Mouse (Mus musculus) stomach, postnatal 0 days (tissue): Measurements from ENCODE around the gene Cend1. TPM values are rescaled to one million over a fixed set of nuclear protein-coding genes. Genes with fewer than 3 reads are reported as not detected.

Experiments used
- ATAC-seq: fragments of 200-750 bp; cut with Nextera tagmentation; 2 replicates; pipeline ENCODE4 v1.8.0; 2017; ENCODE audit not compliant: low FRiP score, low TSS enrichment
- DNase-seq: peaks from one replicate; pipeline ENCODE4 v3.0.0-alpha.2; 2016; ENCODE audit warnings: low spot score
- H3K27ac ChIP-seq: fragments of 300-500 bp; sonication (generic); replicated peaks from 2 replicates; pipeline ENCODE4 v1.5.1; 2014; ENCODE audit warnings: mild to moderate bottlenecking, control low read depth
- H3K27me3 ChIP-seq: fragments of 300-500 bp; sonication (generic); 2 replicates; pipeline ENCODE4 v1.6.1; 2014; ENCODE audit warnings: low read length; ENCODE audit not compliant: control insufficient read depth, insufficient read depth
- H3K36me3 ChIP-seq: fragments of 300-500 bp; sonication (generic); 2 replicates; pipeline ENCODE4 v1.6.1; 2014; ENCODE audit warnings: low read length, mixed read lengths; ENCODE audit not compliant: control insufficient read depth, insufficient read depth
- H3K4me1 ChIP-seq: fragments of 300-500 bp; sonication (generic); replicated peaks from 2 replicates; pipeline ENCODE4 v1.6.1; 2014; ENCODE audit warnings: antibody characterized with exemption; ENCODE audit not compliant: control insufficient read depth, insufficient read depth
- H3K4me2 ChIP-seq: fragments of 300-500 bp; sonication (generic); replicated peaks from 2 replicates; pipeline ENCODE4 v1.6.1; 2014; ENCODE audit warnings: low read depth, mild to moderate bottlenecking, control low read depth, moderate library complexity
- H3K4me3 ChIP-seq: fragments of 300-500 bp; sonication (generic); 2 replicates; pipeline ENCODE4 v1.5.1; 2014; ENCODE audit warnings: low read depth, low read length, control low read depth
- H3K9ac ChIP-seq: fragments of 300-500 bp; sonication (generic); 2 replicates; pipeline ENCODE4 v1.6.1; 2014; ENCODE audit warnings: mild to moderate bottlenecking, low read length, control low read depth, mixed read lengths
- H3K9me3 ChIP-seq: fragments of 300-500 bp; sonication (generic); 2 replicates; pipeline ENCODE4 v1.6.1; 2016; ENCODE audit warnings: low read length; ENCODE audit not compliant: control insufficient read depth
- CTCF ChIP-seq: IDR thresholded peaks from 2 replicates; pipeline ENCODE4 v1.5.1; 2016; ENCODE audit warnings: antibody characterized with exemption, low read depth, mild to moderate bottlenecking, moderate library complexity
- EP300 ChIP-seq: optimal IDR thresholded peaks from 2 replicates; pipeline ENCODE3; 2016; ENCODE audit warnings: antibody characterized with exemption
- WGBS: fragments of 180-500 bp; shearing (Covaris S2); extraction: QIAGEN DNeasy Blood & Tissue Kit; methylation state at CpG from one replicate; pipeline ENCODE4 v1.1.7; 2014; 5-methylcytosine and 5-hydroxymethylcytosine counted together
- polyA plus RNA-seq: library from polyadenylated mRNA; unstranded; fragments of >200 nt; fragmentation: Nextera tagmentation; extraction: Ambion mirVana; gene quantifications from 2 replicates; pipeline ENCODE4 v1.2.1, GENCODE M21; 2015

The Cend1 gene
- polyA plus RNA-seq, 1 experiment from 2014 or later = 2.0 TPM

DNA sequence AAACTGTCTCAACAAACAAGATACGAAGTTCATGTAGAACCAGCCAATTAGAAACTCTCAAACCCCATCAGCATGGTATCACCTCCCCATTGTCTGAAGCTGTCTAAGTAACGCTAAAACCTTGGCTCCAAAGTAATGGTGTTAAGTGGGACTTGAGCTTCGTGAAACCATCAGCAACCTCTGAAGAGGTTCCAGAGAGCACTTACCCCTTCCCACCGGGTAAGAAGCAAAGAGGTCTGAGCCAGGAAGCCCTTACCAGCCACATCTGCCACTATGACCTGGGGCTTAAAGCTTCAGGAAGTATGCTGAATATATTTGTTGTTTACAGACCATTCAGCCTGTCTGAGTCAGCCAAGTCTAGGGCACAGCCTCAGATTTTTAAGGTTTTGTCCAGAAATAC lies 23.8 kb downstream of the Cend1 start:
- DNase-seq = no peak
- H3K4me1 ChIP-seq = no peaks in the 10 kb centered on the region
- ATAC-seq = no peak
- 78% methylated on average over 4 of the region's 4 CpGs for whole genome bisulfite sequencing
- H3K27ac ChIP-seq = no peak overlapping the region
- no peak overlapping the region for H3K4me3 ChIP-seq
- H3K4me2 ChIP-seq = no peak overlapping the region
- H3K9me3 ChIP-seq = no peaks in the 10 kb centered on the region
- peaks cover 13% of the 10 kb centered on the region; the same call in 1 of the 2 replicates for H3K36me3 ChIP-seq
- H3K9ac ChIP-seq = no peak overlapping the region
- no peaks in the 10 kb centered on the region for H3K27me3 ChIP-seq
- TF ChIP-seq CTCF (no peak), EP300 (no peak)

DNA sequence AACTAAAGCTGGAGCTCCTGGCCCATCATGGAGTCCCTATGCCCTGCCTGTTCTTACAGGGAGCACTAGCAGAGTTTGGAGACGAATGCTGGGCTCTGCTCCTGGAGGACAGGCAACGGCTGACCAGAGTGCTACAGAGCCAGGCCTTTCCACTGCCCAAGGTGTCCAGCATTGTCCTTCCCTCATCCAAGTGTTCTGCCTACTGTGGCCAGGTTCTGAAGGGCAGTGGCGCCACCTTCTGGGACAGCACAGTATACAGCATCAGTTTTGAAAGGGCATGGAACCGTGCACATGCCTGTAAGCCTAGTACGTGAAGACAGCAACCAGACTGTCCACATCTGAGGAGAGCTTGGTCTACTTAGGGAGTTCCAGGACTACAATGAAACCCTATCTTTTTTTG lies 26.0 kb downstream of the Cend1 start:
- Histone ChIP-seq H3K4me2 (no peak overlapping the region), H3K27me3 (no peaks in the 10 kb centered on the region), H3K27ac (no peak overlapping the region), H3K4me3 (no peak overlapping the region), H3K9ac (no peak overlapping the region), H3K4me1 (no peaks in the 10 kb centered on the region), H3K36me3 (peaks cover 23% of the 10 kb centered on the region; the same call in 1 of the 2 replicates), H3K9me3 (no peaks in the 10 kb centered on the region)
- peak; percentile 93 for TF ChIP-seq CTCF
- TF ChIP-seq EP300 = no peak
- DNase-seq (peak; percentile 78), ATAC-seq (peak; percentile 70)
- 41% methylated on average over 5 of the region's 5 CpGs for WGBS

DNA sequence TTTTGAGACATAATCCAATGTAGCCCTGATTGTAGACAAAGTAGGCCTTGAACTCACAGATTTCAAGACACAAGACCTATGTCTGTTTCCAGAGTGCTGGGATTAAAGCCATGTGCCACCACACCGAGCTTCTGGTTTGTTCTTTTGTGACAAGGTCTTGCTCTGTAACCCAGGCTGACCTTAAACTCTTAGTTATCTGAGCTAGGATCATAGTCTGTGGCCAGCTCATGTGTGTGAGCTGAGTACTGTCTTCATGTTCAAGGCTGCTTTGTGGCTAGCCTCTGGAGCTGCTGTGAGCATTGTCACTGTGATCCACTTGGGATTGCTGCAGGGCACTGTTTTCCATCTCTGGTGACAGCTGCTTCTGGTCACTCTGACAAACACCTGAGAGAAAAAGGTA lies 33.9 kb downstream of the Cend1 start:
- 0 out of 2 replicates have a peak, but pooled peaks cover 3% of the 10 kb centered on the region for H3K4me1 ChIP-seq
- H3K27me3 ChIP-seq = no peaks in the 10 kb centered on the region
- H3K36me3 ChIP-seq = peaks cover 16% of the 10 kb centered on the region; the same call in 1 of the 2 replicates
- WGBS = 75% methylated on average over 1 of the region's 1 CpGs
- no peak overlapping the region for H3K9ac ChIP-seq
- no peak for DNase-seq
- no peak for ATAC-seq
- no peaks in the 10 kb centered on the region for H3K9me3 ChIP-seq
- H3K4me2 ChIP-seq = no peak overlapping the region
- TF ChIP-seq CTCF = no peak
- H3K27ac ChIP-seq = no peak overlapping the region
- H3K4me3 ChIP-seq = no peak overlapping the region

DNA sequence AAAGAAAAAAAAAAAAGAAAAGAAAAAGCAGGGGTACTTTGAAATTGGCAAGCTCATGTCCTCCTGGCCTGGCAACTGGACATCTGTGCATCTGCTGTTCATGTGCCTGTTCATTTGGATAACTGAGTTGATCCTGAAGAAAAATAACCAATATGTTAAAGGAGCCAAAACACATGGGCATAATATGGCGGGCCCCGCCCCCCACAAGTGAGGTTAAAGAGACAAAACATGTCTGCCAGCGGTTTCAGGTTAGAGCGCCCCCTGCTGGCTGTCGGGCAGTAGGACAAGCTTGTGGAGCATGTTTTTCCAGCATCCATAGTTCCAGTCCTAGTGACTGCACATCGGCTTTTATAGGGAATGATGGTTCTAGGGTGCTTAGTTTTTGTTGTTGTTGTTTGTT lies 34.5 kb downstream of the Cend1 start:
- Histone ChIP-seq H3K27ac (no peak overlapping the region), H3K36me3 (peaks cover 10% of the 10 kb centered on the region; the same call in 1 of the 2 replicates)
- DNase-seq = peak; percentile 87

DNA sequence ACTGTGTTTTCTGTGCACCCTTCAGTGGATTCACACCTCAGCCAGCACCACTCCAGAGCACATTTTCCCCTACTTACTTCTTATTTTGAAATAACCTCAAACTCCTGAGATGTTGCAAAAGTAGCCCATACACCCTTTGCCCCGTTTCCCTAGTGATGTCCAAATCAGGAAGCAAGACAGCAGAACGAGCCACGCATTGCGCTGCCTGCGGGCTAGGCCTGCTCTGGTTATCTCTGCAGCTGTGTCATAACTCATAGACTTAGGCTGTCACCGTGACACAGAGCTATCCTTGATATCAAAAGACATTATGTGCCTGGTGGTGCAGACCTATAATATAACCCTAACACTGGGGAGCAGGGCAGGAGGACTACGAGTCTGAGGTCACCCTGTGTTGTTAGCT lies 35.1 kb downstream of the Cend1 start:
- DNase-seq (no peak), ATAC-seq (no peak)
- no peak overlapping the region for H3K9ac ChIP-seq
- no peak overlapping the region for H3K27ac ChIP-seq
- H3K4me1 ChIP-seq = 0 out of 2 replicates have a peak, but pooled peaks cover 3% of the 10 kb centered on the region
- no peaks in the 10 kb centered on the region for H3K27me3 ChIP-seq
- TF ChIP-seq CTCF = no peak
- H3K4me3 ChIP-seq = no peak overlapping the region
- no peak overlapping the region for H3K4me2 ChIP-seq
- 82% methylated on average over 7 of the region's 7 CpGs for WGBS
- H3K36me3 ChIP-seq = peaks cover 7% of the 10 kb centered on the region; the same call in 1 of the 2 replicates
- no peaks in the 10 kb centered on the region for H3K9me3 ChIP-seq

More for the DNA sequence above, 34.5 kb downstream of the Cend1 start:
- WGBS = 29% methylated on average over 6 of the region's 6 CpGs
- Histone ChIP-seq H3K27me3 (no peaks in the 10 kb centered on the region), H3K9ac (no peak overlapping the region), H3K9me3 (no peaks in the 10 kb centered on the region), H3K4me1 (0 out of 2 replicates have a peak, but pooled peaks cover 3% of the 10 kb centered on the region), H3K4me2 (no peak overlapping the region), H3K4me3 (no peak overlapping the region)
- no peak for ATAC-seq
- TF ChIP-seq CTCF (peak; percentile 90), EP300 (no peak)

DNA sequence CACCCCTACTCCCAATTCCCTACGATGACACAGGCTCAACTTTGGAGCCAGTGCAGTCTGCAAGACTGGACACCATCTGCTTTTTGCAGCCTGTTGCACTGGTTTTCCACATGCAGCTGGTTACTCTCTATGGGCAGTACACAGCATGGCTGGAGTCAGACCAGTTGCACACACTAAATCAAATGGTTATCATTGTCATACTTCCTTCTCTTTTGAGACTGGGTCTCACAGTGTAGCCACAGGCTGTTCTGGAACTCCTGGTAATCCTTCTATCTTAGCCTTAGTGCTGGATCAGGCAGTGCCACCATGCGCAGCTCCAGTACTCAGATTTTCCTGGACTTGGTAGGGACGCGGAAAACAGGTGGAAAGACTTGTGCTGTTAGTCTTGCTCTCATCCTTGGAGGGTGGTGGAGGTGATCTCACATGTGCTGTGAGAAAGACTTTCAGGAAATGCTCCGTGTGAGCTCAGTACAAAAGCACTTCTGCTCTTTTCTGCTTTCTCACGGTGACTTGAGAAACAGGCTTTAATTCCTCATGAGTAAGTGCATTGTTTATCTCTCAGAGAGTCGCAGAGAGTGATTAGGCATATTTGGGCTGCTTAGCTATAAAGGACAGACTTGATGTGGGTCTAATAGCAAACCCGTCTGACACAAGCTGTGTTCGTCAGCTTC lies 36.6 kb downstream of the Cend1 start:
- Histone ChIP-seq H3K27me3 (no peaks in the 10 kb centered on the region), H3K4me1 (0 out of 2 replicates have a peak, but pooled peaks cover 3% of the 10 kb centered on the region), H3K4me3 (peak overlapping the region; percentile 68), H3K36me3 (peaks cover 2% of the 10 kb centered on the region; the same call in 1 of the 2 replicates), H3K9me3 (no peaks in the 10 kb centered on the region), H3K9ac (peak overlapping the region; percentile 67), H3K4me2 (peak overlapping the region; percentile 88), H3K27ac (peak overlapping the region; percentile 87)
- TF ChIP-seq CTCF (no peak), EP300 (no peak)
- peak; percentile 45 for ATAC-seq
- DNase-seq = no peak
- WGBS = 18% methylated on average over 9 of the region's 9 CpGs
